Mouse (Mus musculus) lung, postnatal 10 days (tissue): ENCODE measurements around the gene Cd3d.

Source experiments
- DNase-seq: peaks from one replicate; pipeline ENCODE4 v3.0.0; 2021

The Cd3d gene

GRCm38 (mm10) chr9:44994962-44995361, 13.4 kb downstream of the Cd3d start:
- no peak for DNase-seq

DNA sequence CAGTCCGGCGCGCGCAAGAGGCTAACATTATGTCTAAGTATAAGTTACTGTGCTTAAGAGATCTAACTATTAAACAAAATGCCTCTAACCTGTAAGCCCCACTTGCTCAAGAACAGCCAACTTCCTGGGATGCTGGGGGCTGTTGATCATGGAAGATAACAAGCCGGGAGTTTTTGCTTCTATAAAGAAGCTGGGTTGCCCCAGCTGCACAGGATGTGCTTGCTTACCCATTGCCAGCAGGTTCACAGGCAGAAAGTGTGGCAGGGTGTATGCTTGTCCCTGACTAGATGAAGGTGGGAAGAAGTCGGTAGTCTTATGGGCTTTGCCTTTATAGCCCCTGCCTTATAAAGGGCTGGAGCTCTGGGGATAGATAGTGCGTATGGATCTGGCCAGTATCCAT, 15.0 kb downstream of the Cd3d start:
- DNase-seq: no peak

- no peak for DNase-seq
Measured at GRCm38 (mm10) chr9:44998138-44998537, 16.6 kb downstream of the Cd3d start.

DNA sequence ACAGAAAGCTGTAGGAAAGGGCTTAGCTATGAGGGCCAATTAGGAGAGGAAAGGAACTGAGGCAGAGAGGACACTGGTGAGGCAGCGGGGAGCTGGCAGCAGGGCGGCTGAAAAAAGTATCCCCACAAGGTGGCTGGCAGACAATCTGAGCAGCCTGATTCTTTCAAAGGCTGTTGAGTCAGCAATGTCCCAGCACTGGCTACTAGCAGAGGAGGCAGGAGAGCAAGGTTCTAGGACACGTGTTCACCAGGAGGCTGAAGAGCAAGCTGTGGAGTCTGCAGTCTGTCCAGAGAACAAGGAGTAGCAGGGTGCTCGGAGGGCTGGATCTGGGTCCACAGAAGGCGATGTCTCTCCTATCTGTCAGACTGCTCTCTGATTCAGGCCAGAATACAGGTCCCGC, 17.6 kb downstream of the Cd3d start:
- DNase-seq: no peak

- DNase-seq: no peak
Measured at GRCm38 (mm10) chr9:44999776-45000175, 18.2 kb downstream of the Cd3d start.

- no peak for DNase-seq
Measured at GRCm38 (mm10) chr9:45000249-45000648, 18.7 kb downstream of the Cd3d start.

DNA sequence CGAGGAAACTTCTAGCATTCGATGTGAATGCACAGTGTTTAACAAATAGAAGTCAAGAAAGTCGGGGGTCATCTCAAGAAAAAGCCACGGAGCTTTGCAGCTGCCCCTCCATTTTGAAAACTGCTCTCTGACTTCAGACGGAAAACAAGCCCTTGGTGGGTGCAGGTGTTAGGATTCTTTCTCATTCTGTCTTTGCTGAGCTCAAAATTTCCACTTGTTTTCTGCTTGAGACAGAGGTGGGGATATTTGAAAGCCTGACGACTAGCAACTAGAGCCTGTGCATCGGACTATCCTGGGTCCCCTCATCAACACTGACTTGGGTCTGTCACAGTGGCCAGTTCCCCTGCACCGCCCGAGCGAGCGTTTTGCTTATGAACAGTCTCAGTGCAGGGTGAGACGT, 25.8 kb downstream of the Cd3d start:
- no peak for DNase-seq

GRCm38 (mm10) chr9:45008342-45008741, 26.8 kb downstream of the Cd3d start:
- no peak for DNase-seq

GRCm38 (mm10) chr9:45009180-45010078, 27.8 kb downstream of the Cd3d start, which contains the start of gene Cd3e:
Cd3e (minus strand) TSS chr9:45009627.
- DNase-seq: no peak

- no peak for DNase-seq
Measured at GRCm38 (mm10) chr9:45010461-45010860, 28.9 kb downstream of the Cd3d start.

GRCm38 (mm10) chr9:45011291-45011690, 29.7 kb downstream of the Cd3d start:
- DNase-seq: no peak

GRCm38 (mm10) chr9:45014879-45015278, 33.3 kb downstream of the Cd3d start:
- DNase-seq: no peak

DNA sequence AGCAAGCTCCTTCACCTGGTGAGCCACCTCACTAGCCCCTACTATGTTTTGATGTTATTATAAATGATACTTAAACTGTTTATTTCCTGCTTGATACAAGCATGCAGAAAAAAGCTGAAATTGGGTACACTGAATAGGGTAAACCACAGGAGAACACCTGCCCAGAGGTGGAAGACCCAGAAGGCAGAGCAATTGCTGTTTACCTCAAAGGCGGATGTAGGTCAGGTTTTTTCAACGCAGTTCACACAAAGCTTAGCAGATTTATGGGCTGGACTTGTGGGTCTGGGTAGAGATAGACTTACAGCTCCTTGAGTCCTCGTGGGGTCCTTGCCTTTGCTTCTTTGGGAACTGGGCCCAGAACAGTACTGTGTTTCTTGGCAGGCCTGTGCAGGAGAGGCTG, 34.3 kb downstream of the Cd3d start:
- no peak for DNase-seq

DNA sequence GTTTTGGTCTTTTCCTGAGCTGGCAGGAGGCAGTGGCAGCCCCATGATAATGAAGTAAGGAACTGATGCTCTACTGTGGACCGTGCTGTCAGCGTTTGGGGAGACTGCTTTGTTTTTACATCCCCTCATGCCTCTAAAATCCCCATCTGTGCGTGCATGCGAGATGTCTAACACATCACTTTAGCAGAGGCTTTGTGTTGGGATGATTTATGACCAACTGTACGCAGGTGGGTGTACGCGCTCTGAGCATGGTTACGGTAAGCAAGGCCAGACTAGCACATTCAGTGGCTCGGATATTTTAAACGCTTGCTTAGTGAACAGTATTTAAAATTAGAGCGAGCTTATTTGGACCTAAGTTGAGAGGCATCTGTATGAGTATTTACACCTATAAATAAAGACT, 36.4 kb downstream of the Cd3d start:
- DNase-seq: no peak

DNA sequence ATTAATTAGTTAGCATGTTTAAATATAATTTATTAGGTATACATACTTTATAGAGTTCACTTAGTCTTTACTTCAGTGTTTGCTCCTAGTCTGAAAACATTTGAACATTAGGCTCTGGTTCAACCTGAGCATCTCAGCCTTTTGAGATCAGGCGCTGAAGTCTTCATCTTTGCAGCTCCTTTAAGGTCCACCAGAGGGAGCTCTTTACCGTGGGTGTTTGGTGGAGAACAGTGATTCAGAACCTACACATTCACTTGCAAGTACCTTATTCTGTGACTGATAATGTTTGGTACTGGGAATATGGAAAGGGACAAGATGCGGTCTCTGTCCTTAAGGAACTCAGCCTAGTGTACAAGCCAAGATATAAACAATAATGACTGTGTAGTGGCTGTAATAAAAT, 41.2 kb downstream of the Cd3d start:
- DNase-seq: peak; percentile 68

GRCm38 (mm10) chr9:45023638-45024037, 42.1 kb downstream of the Cd3d start:
- DNase-seq: no peak

GRCm38 (mm10) chr9:45024187-45024586, 42.6 kb downstream of the Cd3d start:
- DNase-seq: no peak

DNA sequence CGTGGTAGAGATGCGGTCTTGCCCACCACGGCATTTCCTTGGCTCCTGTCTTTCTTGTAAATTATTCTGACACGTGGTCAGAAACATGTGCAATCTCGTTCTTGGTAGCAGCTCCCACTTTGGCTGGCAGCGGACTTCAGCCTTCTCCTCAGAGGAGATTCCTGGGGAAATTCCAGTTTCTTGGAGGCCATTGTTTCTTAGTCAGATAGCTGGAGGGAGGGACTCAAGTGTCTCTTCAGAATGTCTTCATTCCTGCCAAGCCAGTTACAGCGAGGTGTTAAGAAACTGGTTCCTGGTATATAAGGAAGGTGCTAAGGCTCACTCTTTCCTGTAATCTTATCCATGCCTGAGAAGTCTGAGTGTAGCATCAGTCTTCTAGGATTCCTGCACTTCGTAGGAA, 45.8 kb downstream of the Cd3d start:
- DNase-seq: no peak

DNA sequence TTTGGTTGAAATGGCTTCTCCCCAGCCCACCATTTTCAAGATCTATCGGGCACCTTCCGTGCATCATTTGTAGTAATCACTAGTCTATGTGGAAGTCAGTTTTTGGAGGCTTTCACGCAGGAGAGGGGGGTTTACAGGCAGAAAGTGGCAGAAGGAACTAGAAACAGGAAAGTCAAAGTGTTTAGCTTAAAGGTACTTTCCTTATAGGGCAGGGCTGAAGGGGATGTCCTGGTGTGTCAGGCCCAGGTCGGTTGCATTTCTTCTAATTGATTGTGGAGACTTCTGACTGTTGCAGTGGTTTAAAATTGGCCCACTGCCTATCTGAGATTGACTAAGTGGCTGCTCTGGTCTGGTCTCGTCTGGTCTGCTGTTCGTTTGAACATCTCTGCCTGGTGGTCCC, 48.8 kb downstream of the Cd3d start:
- no peak for DNase-seq

- DNase-seq: no peak
Measured at GRCm38 (mm10) chr9:45032261-45032660, 50.7 kb downstream of the Cd3d start.

GRCm38 (mm10) chr9:45034526-45034925, 52.9 kb downstream of the Cd3d start:
- DNase-seq: no peak
